Mouse (Mus musculus) CH12.LX (cell line): Measurements from ENCODE around the gene Rasl10b.

Experiments
- CTCF ChIP-seq, 2 experiments: IDR thresholded peaks in 1 of 2; conservative IDR thresholded peaks in 1 of 2; 2 replicates each; pipeline ENCODE4 v1.5.1; 2011 to 2012; ENCODE audit warnings: low read depth in 2 of 2, low read length in 2 of 2, improper control_type of control experiment in 1 of 2, inconsistent platforms in 1 of 2, mild to moderate bottlenecking in 1 of 2, moderate library complexity in 1 of 2
- ELF1 ChIP-seq: IDR thresholded peaks from 2 replicates; pipeline ENCODE4 v1.6.1; 2014; ENCODE audit warnings: low read depth, mild to moderate bottlenecking, inconsistent platforms, low read length, improper control_type of control experiment
- EP300 ChIP-seq: IDR thresholded peaks from 2 replicates; pipeline ENCODE4 v1.6.1; 2011; ENCODE audit warnings: low read length, improper control_type of control experiment
- KAT2A ChIP-seq: IDR thresholded peaks from 2 replicates; pipeline ENCODE4 v1.6.1; 2012; ENCODE audit warnings: low read length, improper control_type of control experiment, inconsistent platforms; ENCODE audit not compliant: insufficient replicate concordance
- POLR2A ChIP-seq: IDR thresholded peaks from 2 replicates; pipeline ENCODE4 v1.6.1; 2011; ENCODE audit warnings: low read depth, mild to moderate bottlenecking, improper control_type of control experiment, low read length
- RAD21 ChIP-seq: IDR thresholded peaks from 2 replicates; pipeline ENCODE4 v1.6.1; 2011; ENCODE audit warnings: low read depth, mild to moderate bottlenecking, low read length, improper control_type of control experiment, moderate library complexity
- SMC3 ChIP-seq: IDR thresholded peaks from 2 replicates; pipeline ENCODE4 v1.6.1; 2011; ENCODE audit warnings: low read depth, low read length, improper control_type of control experiment
- ZKSCAN1 ChIP-seq: IDR thresholded peaks from 2 replicates; pipeline ENCODE4 v1.6.1; 2012; ENCODE audit warnings: low read depth, inconsistent platforms, low read length, improper control_type of control experiment, borderline replicate concordance

- TF ChIP-seq POLR2A (no peak), CTCF (conservative IDR thresholded peaks at IDR 0.05 in 1 of 2, IDR thresholded peaks at IDR 0.05 in 1 of 2; ENCODE audit: low read depth in 2 of 2, low read length in 2 of 2) (no peak), EP300 (no peak), RAD21 (no peak), KAT2A (no peak), ELF1 (no peak), ZKSCAN1 (no peak), SMC3 (no peak)
Measured at GRCm38 (mm10) chr11:83448927-83449236, 39.9 kb downstream of the Rasl10b start.
